Mouse (Mus musculus) layer of hippocampus, postnatal 10 days (tissue): ENCODE data around the gene Gsdmc3. TPM values are rescaled to one million over a fixed set of nuclear protein-coding genes. Genes with fewer than 3 reads are reported as not detected.
"Not testable (repeated sequence)": the region's sequence is repeated elsewhere in the genome, so short reads cannot be mapped to it uniquely, and the experiment has no call there.

Experiments used
- DNase-seq, 2 experiments: peaks; one replicate each; pipeline ENCODE4 v3.0.0; 2021; ENCODE audit warnings: low spot score in 2 of 2
- long read RNA-seq: library from polyadenylated mRNA; stranded (forward); transcript quantifications from one replicate; pipeline ENCODE4 v2.0.0, GENCODE M21; 2023
- total RNA-seq, 2 experiments: library from RNA; stranded (reverse); gene quantifications; 2 replicates each; pipeline ENCODE4 v1.2.3; 2021

Gene Gsdmc3
- not detected for total RNA-seq
- long read RNA-seq: 0 reads

- DNase-seq: not testable (repeated sequence)
These were observed at the start of gene Gsdmc3 for GRCm38 (mm10) chr15:63878458-63878857. TSS of gene Gsdmc3 (minus strand) at chr15:63878558.

- no peak for DNase-seq
These were observed 47.8 kb upstream of the Gsdmc3 start for GRCm38 (mm10) chr15:63926201-63926600.

GRCm38 (mm10) chr15:63924484-63924883 lies 46.1 kb upstream of the Gsdmc3 start:
- no peak for DNase-seq

DNA sequence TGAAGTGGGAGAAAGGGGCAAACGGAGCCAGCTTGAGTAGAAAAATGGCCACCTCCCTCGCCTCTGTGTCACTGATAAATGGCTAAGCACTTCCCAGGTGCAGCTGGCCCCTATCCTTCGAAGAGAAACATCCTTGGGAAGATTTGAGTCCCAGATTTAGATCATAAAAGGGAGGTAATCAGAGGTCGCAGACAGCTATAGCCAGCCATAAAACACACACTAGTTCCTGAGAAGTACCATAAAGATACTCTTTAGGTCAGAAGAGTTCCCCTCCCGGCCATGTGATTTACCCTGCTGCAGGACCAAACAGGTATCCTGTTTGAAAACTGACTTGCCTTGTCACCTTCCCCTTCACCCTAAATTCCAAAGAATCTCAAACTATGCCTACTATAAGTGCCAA lies 43.3 kb upstream of the Gsdmc3 start:
- DNase-seq: not testable (repeated sequence)

DNA sequence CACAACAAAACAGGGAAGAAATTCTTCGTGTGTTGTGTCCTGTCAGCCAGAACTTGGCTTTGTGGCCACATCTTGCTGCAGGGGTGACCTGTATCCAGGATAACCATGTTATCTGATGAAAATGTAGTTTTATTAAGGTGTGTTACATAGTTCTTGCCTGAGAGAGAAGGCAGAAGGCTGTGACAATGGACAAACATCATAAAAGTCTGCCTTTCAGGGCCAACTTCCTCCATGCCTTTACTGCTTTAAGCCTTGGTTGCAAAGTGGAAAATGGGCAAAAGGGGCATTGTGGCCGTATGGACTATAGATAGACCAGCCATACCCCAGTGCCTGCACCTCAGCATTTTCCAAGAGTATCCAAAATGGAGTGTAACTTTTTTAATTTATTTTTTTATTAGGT lies 41.4 kb upstream of the Gsdmc3 start:
- not testable (repeated sequence) for DNase-seq

DNA sequence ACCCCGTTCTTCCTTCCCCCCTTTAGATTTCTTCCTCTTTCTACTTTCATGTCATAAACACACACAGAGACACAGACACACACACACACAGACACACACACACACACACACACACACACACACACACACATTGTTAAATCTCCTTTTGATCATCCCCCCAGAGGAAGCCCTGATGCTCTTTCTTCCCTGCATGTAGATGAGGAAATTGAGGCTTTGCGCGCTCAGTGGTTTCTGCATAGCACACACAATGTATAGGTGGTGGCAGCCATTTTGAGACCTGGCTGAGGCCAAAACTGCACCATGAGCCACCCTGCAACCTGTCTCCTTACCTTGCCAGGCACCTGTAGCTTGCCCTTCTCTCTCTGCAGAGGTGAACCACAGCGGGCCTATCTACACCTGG lies 38.2 kb upstream of the Gsdmc3 start:
- DNase-seq: not testable (repeated sequence)

DNA sequence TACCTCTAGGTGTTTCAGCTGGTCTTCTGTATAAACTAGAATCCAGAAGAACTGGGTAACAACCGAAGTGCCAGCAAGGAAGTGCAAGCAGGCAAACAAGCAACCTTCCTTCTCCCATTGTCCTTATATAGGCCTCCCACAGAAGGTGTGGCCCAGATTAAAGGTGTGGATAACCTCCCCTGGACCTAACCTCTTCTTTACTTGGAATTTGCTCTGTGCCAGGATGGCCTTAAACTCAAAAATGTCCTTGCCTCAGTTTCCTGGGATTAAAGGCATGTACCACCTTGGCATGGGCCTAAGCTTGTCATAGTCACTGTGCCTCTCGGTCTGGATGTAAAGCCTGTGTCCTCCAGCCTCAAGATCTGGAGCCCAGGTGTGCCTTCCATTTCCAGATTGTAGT lies 33.8 kb upstream of the Gsdmc3 start, which contains the start of gene Gsdmc4:
Gsdmc4 (minus strand) TSS at position 101 of the 400 bp plus-strand sequence.
- DNase-seq: not testable (repeated sequence)

DNA sequence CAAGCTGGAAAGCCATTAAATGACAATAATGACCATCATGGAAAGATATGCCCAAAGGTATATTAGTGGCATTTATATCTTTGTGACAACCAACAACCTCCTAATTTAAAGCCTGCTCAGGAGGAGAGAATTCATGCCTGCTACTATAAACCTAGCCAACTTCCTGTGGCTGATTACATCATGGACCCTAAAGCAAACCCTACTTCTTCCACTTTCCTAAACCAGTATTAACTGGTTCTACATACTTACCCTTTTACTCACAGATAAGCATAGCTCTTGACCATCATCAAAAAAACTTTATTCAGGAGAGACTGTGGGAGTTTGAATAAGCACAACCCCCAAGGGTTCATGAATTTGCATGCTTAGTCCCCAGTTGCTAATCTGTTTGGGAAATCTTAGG lies 31.5 kb upstream of the Gsdmc3 start:
- not testable (repeated sequence) for DNase-seq

GRCm38 (mm10) chr15:63895560-63896353 lies 17.4 kb upstream of the Gsdmc3 start:
- DNase-seq: peak; percentile 20 to 31

DNA sequence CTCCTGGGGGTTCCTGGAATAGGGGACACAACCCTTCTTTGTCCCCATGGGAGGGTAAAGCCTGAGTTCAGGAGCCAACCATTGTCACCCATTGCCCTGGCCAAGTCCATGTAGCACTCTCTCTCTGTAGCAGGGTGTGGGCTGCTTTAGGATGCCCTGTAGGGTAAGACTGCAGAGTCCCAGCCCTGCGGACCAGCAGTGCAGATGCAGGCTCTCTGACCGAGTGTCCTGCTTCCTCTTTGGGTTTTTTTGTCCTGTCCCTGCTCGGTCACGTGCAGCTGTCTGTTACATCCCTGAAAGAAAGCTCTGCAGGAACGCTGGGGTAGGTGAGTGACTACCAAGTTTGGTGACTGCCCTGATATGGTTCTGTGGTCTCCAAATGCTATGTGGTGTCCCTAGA lies 10.1 kb upstream of the Gsdmc3 start:
- not testable (repeated sequence) for DNase-seq

GRCm38 (mm10) chr15:63887949-63888348 lies 9.6 kb upstream of the Gsdmc3 start:
- not testable (repeated sequence) for DNase-seq

DNA sequence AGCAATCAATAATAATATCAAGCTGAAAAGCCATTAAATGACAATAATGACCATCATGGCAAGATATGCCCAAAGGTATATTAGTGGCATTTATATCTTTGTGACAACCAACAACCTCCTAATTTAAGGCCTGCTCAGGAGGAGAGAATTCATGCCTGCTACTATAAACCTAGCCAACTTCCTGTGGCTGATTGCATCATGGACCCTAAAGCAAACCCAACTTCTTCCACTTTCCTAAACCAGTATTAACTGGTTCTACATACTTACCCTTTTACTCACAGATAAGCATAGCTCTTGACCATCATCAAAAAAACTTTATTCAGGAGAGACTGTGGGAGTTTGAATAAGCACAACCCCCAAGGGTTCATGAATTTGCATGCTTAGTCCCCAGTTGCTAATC lies 2.2 kb downstream of the Gsdmc3 start:
- DNase-seq: not testable (repeated sequence)

DNA sequence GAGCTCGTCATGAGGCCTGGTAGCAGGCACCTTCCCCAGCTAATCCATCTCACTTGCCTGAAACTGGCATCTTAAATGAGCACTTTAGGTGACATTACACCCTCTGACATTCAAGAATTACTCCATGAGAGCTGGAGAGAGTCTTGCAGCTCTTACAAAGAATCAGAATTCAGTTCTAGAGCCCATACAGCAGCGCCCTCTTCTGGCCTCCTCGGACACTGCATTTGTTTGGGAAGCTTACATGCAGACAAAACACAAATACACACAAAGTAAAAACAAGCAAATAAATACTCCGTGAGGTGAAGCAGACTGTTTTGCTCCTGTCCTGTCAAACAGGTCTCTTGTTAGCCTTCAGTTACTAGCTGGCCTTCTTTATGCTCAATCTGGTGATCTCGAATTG lies 16.4 kb downstream of the Gsdmc3 start:
- peak; percentile 17 to 21 for DNase-seq

Other genes starting within 250 kb of the Gsdmc3 start
- gene Gsdmc2, start 33.4 kb downstream of the Gsdmc3 start, total RNA-seq: not detected
- not detected for gene Gsdmc4, start 33.7 kb upstream of the Gsdmc3 start, total RNA-seq
- gene Fam49b, start 181.9 kb upstream of the Gsdmc3 start, total RNA-seq: 100 to 1,000 TPM; 186 to 187 TPM